Mouse (Mus musculus) left cerebral cortex, postnatal 14 days (tissue): ENCODE data around the gene Ramp3. TPM values are rescaled to one million over a fixed set of nuclear protein-coding genes. Genes with fewer than 3 reads are reported as not detected.

ENCODE experiments used
- DNase-seq, 2 experiments: peaks; one replicate each; pipeline ENCODE4 v3.0.0; 2021 to 2022; ENCODE audit warnings: low spot score in 2 of 2, mixed read lengths in 1 of 2
- intact Hi-C: fragments of 180-260 bp; cut with DNase I; formaldehyde crosslinking; loops from one replicate; pipeline ENCODE4 v1.15.1; 2025
- total RNA-seq, 2 experiments: library from RNA; stranded (reverse); gene quantifications; 2 replicates each; pipeline ENCODE4 v1.2.3; 2021

The Ramp3 gene
- total RNA-seq, 2 experiments from 2014 or later = 35.4 to 40.1 TPM

- no peak for DNase-seq
- intact Hi-C loops = no loop called here
These were observed 2.9 kb downstream of the Ramp3 start for GRCm38 (mm10) chr11:6661206-6661605.

- DNase-seq = no peak
- intact Hi-C loops = no loop called here
These were observed 8.3 kb downstream of the Ramp3 start for GRCm38 (mm10) chr11:6666634-6667033.

DNA sequence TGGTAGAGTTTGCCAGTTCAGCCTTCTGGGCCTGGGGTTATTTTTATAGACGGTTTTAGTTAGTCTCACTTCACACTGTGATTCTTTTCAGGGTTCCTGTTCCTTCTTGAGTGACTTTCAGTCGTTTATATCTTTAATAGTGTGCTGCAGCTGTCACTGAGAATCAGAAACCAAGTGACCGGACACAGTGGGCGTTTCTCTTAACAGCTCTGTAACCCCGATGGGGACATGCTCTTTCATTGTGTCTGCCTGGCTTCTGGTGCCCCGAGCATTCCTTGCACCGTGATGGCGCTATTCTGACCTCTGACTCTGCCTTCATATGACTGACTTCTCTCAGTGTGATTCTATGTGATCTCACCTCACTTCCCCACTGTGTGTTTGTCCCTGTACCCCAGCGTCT is 10.7 kb downstream of the Ramp3 start:
- no peak for DNase-seq
- intact Hi-C loops = no loop called here

DNA sequence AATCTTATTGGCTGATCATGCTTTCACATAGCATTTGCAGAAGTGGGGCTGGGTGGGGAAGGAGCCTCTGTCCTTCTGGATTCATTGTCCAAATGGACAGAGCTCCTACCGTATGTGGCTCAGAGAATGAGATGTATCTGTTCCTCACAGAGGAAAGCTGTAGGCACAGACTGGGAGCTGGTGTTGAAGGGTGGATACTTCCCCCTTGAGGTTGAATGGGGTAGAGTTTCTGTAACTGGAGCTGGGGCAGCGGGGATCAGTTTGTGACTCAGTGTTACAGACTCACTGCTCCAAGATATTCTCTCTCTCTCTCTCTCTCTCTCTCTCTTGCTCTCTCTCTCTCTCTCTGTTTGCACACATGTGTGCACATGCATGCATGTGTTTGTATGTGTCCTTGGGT is 11.7 kb downstream of the Ramp3 start:
- intact Hi-C loops = no loop called here
- DNase-seq = no peak

DNA sequence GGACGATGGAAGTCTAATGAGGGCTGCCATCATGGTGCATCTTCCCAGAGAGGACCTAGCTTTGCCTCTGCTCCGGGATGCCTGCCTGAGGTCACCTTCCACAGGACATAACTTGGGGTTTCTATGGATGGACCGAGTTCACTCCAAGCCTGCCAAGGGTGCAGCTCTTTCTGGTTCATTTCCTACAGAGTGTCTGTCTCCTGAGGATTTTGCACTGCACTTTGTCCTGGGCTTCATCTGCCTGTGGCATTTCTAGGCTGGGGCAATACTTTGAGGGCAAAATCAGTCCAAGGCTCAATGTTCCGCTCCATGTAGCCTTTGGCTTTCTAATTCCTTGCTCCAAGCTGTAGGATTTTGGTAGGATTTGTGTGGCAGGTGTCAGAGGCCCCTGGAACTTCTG is 12.5 kb downstream of the Ramp3 start:
- no peak for DNase-seq
- intact Hi-C loops = no loop called here

DNA sequence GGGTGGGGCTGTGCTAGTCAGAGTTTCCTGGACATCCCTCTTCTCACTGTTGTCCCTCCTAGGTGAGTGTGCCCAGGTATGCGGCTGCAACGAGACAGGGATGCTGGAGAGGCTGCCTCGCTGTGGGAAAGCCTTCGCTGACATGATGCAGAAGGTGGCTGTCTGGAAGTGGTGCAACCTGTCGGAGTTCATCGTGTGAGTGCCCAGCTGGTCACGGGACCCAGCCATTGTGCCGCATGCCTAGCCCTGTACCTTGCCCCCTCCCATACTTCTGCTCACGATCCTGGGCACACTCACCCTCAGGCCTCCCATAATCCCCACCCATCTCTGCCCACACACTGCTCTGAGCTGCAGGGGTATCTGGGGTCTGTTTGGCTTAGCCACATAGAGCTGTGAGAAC is 16.4 kb downstream of the Ramp3 start:
- no peak for DNase-seq
- intact Hi-C loops = no loop called here

GRCm38 (mm10) chr11:6675402-6675801 is 17.1 kb downstream of the Ramp3 start:
- intact Hi-C loops = no loop called here
- DNase-seq = no peak

DNA sequence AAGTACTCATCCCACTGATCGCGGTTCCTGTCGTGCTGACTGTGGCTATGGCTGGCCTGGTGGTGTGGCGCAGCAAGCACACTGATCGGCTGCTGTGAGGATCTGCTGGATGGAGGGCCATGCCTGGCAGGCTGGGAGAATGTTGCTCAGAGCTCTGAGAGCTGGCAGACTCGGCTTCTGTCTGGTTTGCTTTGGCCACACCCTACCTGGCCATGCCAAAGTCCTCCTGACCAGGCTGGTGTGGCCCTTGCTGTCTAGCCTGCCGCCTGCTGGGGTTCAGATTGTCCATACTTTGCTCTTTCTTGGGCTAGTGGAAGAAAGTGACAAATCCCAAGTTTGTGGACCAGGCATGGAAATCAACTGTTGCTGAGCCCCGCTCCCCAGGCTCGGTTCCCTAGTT is 18.3 kb downstream of the Ramp3 start:
- intact Hi-C loops = no loop called here
- DNase-seq = no peak

GRCm38 (mm10) chr11:6677530-6677929 is 19.2 kb downstream of the Ramp3 start:
- intact Hi-C loops = no loop called here

DNA sequence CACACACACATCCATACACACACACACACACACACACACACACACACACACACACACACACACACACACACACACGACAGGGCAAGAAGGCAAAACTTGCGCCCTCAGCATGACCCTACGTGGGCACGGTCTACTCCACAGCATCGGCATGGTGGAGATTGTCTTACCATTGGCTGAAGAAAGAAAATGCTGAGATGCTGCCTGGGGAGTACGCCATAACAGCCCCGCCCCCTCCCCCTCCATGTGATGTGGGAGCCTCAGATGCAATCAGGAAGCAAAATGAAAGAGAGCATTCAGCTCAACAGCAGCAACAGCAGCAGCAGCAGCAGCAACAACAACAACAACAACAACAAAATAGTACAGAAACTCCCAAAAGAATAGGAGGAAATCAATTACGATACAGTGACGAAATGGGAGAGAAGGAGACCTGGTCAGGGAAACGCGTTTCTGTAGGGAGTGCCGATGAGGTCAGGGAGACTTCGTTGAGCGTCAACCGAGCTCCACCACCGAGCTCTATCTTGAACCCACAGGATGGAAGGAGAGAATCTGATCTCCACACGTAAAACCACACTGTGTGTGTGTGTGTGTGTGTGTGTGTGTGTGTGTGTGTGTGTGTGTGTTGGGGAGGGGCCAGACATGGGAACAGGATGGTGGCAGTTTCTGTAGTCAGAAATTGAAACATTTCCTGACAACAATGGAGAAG is 21.5 kb downstream of the Ramp3 start:
- no peak for DNase-seq
- intact Hi-C loops = no loop called here

More at GRCm38 (mm10) chr11:6677530-6677929, 19.2 kb downstream of the Ramp3 start:
- DNase-seq = no peak

DNA sequence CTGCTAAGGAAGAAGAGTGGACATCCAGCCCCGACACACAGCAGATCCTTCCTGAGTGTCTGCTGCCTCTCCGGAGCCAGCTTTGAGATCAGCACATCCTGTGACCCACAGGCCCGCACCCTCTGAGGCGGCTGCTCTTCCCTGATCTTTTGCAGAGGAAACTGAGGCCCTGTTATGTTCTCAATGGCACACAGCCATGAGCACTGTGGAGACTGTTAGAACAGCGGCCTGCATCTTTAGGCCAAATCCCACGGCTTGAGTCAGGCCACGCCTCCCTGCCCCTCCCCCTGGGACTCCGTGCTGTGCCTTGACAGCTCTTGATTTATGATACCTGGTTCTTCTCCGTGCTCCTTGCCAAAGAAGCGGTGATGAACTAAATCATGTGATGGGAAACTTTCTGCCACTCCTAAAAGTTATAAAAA is 22.1 kb downstream of the Ramp3 start:
- intact Hi-C loops = no loop called here
- no peak for DNase-seq

DNA sequence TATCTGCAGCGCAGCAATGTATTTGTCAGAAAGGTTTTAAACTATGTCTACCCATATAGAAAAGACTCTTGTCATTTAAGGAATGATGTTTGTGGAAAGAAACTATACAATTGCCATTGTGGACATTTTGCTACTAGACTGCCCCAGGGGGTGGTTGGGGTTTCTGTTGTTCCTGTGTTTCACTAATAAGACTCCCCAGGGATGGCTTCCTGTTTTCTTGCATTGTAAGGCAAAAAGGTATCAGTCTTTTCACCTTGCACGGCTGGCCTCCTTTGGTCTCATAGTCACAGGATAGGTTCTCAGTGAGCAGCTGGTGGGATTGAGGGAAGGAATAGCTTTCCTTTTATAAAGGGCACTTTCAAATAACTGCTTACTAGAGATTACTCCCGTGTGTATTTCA is 26.4 kb downstream of the Ramp3 start:
- no peak for DNase-seq
- intact Hi-C loops = no loop called here

GRCm38 (mm10) chr11:6688888-6689287 is 30.6 kb downstream of the Ramp3 start:
- no peak for DNase-seq
- intact Hi-C loops = no loop called here

DNA sequence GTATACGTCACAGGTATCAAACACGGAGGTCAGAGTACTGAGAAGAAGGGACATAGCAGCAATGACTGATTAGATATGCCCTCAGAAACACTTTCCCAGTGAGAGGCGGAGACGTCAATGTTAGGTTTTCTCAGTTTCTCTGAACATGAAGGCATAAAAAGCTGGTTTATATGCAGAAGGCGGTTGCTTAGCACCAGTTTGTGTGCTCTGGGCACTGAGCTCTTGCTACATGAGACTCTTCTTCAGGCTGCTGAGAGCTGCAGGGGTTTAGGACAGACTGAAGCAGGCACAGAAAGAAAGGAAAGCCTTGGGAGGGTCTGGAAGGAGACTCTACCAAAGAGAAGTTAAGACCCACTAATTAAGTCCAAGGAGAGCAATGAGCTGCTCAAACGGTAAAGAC is 34.0 kb downstream of the Ramp3 start:
- peak; percentile 19 to 54 for DNase-seq
- intact Hi-C loops = no loop called here

DNA sequence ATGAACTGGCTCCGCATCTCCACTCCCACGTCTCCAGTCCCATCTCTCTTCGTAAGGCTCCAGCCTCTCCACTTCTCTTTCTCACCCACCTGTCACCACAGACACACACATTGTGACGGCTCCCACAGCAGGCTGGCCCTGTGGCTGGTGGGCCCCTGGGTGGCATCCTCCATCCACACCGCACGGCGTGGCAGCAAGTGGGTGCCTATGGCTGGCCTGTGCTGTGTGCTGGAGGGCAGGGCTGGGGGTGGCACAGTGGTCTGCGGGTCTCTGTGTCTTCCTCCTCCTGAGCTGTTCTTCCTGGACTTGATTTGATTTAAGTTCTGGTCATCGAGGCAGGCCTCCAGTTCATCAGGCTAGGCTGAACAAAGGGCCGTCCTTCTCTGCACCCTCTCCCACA is 35.8 kb downstream of the Ramp3 start:
- intact Hi-C loops = no loop called here
- DNase-seq = no peak

GRCm38 (mm10) chr11:6695176-6695575 is 36.9 kb downstream of the Ramp3 start:
- intact Hi-C loops = no loop called here

DNA sequence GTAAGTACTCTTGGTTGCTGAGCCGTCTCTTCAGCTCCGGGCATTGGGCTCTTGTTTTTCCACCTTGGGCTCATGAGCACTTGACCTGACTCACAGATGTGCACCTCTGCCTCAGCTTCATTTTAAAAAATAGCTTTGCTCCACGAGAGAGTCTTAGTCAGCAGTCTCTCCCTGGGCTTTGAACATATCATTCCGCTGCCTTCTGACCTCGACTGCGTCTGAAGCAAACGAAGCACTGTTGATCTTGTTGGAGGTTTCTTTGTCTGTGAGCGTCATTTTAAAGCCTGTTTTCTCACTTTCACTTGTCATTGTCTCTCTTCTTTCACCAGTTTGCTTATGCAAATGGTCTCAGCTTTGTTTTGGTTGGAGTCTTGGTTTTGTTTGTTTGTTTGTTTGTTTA is 38.2 kb downstream of the Ramp3 start:
- no peak for DNase-seq
- intact Hi-C loops = no loop called here

More at GRCm38 (mm10) chr11:6695176-6695575, 36.9 kb downstream of the Ramp3 start:
- no peak for DNase-seq

DNA sequence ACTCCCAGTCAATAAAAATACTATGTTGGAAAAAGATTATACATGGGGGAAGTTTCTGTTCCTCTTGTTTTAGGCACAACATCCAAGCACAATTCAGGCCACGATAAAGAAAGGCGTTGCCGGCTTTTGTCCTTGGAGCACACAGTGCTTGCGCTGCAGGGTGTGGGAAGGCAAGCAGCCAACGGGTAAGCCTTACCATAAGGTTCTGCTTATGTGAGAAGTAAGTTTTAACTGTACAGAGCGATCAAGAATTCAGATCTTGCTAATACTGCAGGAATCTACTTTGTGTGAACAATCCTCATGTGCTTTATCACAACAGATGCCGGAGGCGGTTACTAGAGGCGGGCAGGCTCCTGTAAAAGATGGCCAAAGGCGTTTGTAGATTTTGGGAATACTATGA is 39.4 kb downstream of the Ramp3 start:
- no peak for DNase-seq
- intact Hi-C loops = no loop called here

DNA sequence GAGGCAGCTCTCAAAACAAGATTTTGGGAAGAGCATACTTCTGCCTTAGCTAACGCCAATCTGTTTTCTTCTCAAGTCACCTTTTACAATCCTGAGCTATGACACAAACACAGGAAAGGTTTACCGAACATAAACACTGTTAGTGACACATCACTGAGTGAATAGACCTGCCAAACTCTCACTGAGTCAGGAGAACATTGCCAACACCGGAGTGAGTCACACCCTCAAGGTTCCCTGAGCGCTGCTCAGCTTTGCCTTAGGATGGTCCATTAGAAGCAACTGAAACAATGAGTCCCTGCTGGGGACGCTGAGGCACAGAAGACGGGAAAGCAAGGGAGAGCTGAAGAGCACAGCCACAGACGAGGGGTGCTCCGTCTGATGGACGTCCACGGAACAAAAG is 40.0 kb downstream of the Ramp3 start:
- no peak for DNase-seq
- intact Hi-C loops = no loop called here

- no peak for DNase-seq
- intact Hi-C loops = no loop called here
These were observed 43.9 kb downstream of the Ramp3 start for GRCm38 (mm10) chr11:6702258-6702657.

GRCm38 (mm10) chr11:6704851-6705250 is 46.5 kb downstream of the Ramp3 start:
- no peak for DNase-seq
- intact Hi-C loops = no loop called here

- intact Hi-C loops = no loop called here
- DNase-seq = no peak
These were observed 47.2 kb downstream of the Ramp3 start for GRCm38 (mm10) chr11:6705516-6705915.
